Mouse (Mus musculus): ENCODE measurements at regions not wholly inside any gene's neighbourhood (a gene's known extent, or its start where the extent isn't known, plus 50 kb on each side); places are given as distances from the start of the nearest gene placed in this dataset.

- DNase-seq (ENCODE audit: low read depth, low spot score), result no peak
Observed at GRCm38 (mm10) chr1:137141879-137142570, 181.8 kb upstream of the Nr5a2 start.

GRCm38 (mm10) chr1:137141372-137141771 lies 181.1 kb upstream of the Nr5a2 start:
- DNase-seq (ENCODE audit: low read depth, low spot score), result no peak

- DNase-seq (ENCODE audit: low read depth, low spot score), result no peak
Observed at GRCm38 (mm10) chr1:137136156-137136555, 175.9 kb upstream of the Nr5a2 start.

GRCm38 (mm10) chr1:137133734-137134133 lies 173.5 kb upstream of the Nr5a2 start:
- DNase-seq (ENCODE audit: low read depth, low spot score), result no peak

- no peak for DNase-seq (ENCODE audit: low read depth, low spot score)
Observed at GRCm38 (mm10) chr1:137130264-137130663, 170.0 kb upstream of the Nr5a2 start.

- no peak for DNase-seq (ENCODE audit: low read depth, low spot score)
Observed at GRCm38 (mm10) chr1:137129116-137129515, 168.9 kb upstream of the Nr5a2 start.

GRCm38 (mm10) chr1:137117866-137118265 lies 157.6 kb upstream of the Nr5a2 start:
- no peak for DNase-seq (ENCODE audit: low read depth, low spot score)

- no peak for DNase-seq (ENCODE audit: low read depth, low spot score)
Observed at GRCm38 (mm10) chr1:137106444-137106843, 146.2 kb upstream of the Nr5a2 start.

- DNase-seq (ENCODE audit: low read depth, low spot score), result no peak
Observed at GRCm38 (mm10) chr1:137091762-137092161, 131.5 kb upstream of the Nr5a2 start.

GRCm38 (mm10) chr1:137088148-137088547 lies 127.9 kb upstream of the Nr5a2 start:
- DNase-seq (ENCODE audit: low read depth, low spot score), result no peak

GRCm38 (mm10) chr1:137086766-137087165 lies 126.5 kb upstream of the Nr5a2 start:
- DNase-seq (ENCODE audit: low read depth, low spot score), result no peak

GRCm38 (mm10) chr1:137083500-137083899 lies 123.3 kb upstream of the Nr5a2 start:
- DNase-seq (ENCODE audit: low read depth, low spot score), result no peak

GRCm38 (mm10) chr1:137079401-137080003 lies 119.3 kb upstream of the Nr5a2 start:
- no peak for DNase-seq (ENCODE audit: low read depth, low spot score)

GRCm38 (mm10) chr1:137074787-137075186 lies 114.5 kb upstream of the Nr5a2 start:
- no peak for DNase-seq (ENCODE audit: low read depth, low spot score)

GRCm38 (mm10) chr1:137073857-137074572 lies 113.8 kb upstream of the Nr5a2 start:
- no peak for DNase-seq (ENCODE audit: low read depth, low spot score)

GRCm38 (mm10) chr1:137060914-137061313 lies 100.7 kb upstream of the Nr5a2 start:
- DNase-seq (ENCODE audit: low read depth, low spot score), result no peak

GRCm38 (mm10) chr1:137053134-137053533 lies 92.9 kb upstream of the Nr5a2 start:
- no peak for DNase-seq (ENCODE audit: low read depth, low spot score)

- no peak for DNase-seq (ENCODE audit: low read depth, low spot score)
Observed at GRCm38 (mm10) chr1:137051515-137051914, 91.3 kb upstream of the Nr5a2 start.

GRCm38 (mm10) chr1:137044076-137044475 lies 83.8 kb upstream of the Nr5a2 start:
- DNase-seq (ENCODE audit: low read depth, low spot score), result no peak

- DNase-seq (ENCODE audit: low read depth, low spot score), result no peak
Observed at GRCm38 (mm10) chr1:137042414-137043010, 82.3 kb upstream of the Nr5a2 start.

- no peak for DNase-seq (ENCODE audit: low read depth, low spot score)
Observed at GRCm38 (mm10) chr1:137040898-137041297, 80.7 kb upstream of the Nr5a2 start.

- no peak for DNase-seq (ENCODE audit: low read depth, low spot score)
Observed at GRCm38 (mm10) chr1:137034586-137034985, 74.3 kb upstream of the Nr5a2 start.
